Mouse (Mus musculus) urinary bladder, adult 2 months (tissue): ENCODE results near the gene Usp10. TPM values are rescaled to one million over a fixed set of nuclear protein-coding genes. Genes with fewer than 3 reads are reported as not detected.

Experiments
- polyA plus RNA-seq: library from polyadenylated mRNA; depleted of rRNA; stranded (reverse); fragments of >200 nt; gene quantifications from 2 replicates; pipeline ENCODE4 v1.2.3, GENCODE M21; 2012; rRNA removed

Usp10 gene
- polyA plus RNA-seq, 1 experiment = 56.0 TPM

Other genes starting within 250 kb of the Usp10 start
- 147 and 168 TPM in 2 replicates for gene Wfdc1, start 244.0 kb upstream of the Usp10 start, polyA plus RNA-seq
- gene Atp2c2, start 210.4 kb upstream of the Usp10 start, polyA plus RNA-seq = 2.2 and 2.3 TPM in 2 replicates
- gene Tldc1, start 131.9 kb upstream of the Usp10 start, polyA plus RNA-seq = 16.0 and 16.4 TPM in 2 replicates
- gene Cotl1, start 69.8 kb upstream of the Usp10 start, polyA plus RNA-seq = 88.9 and 123 TPM in 2 replicates
- gene Klhl36, start 48.1 kb upstream of the Usp10 start, polyA plus RNA-seq = 10.6 and 11.6 TPM in 2 replicates
- gene Gm20388, start 481 bp downstream of the Usp10 start, polyA plus RNA-seq = 47.8 and 50.2 TPM in 2 replicates
- gene Crispld2, start 82.1 kb downstream of the Usp10 start, polyA plus RNA-seq = 152 and 193 TPM in 2 replicates
- gene Zdhhc7, start 191.1 kb downstream of the Usp10 start, polyA plus RNA-seq = 35.9 and 38.7 TPM in 2 replicates
- gene 6430548M08Rik, start 203.8 kb downstream of the Usp10 start, polyA plus RNA-seq = 5.3 and 8.4 TPM in 2 replicates